Mouse (Mus musculus): ENCODE data around the gene Acsbg1.

Acsbg1 gene

DNA sequence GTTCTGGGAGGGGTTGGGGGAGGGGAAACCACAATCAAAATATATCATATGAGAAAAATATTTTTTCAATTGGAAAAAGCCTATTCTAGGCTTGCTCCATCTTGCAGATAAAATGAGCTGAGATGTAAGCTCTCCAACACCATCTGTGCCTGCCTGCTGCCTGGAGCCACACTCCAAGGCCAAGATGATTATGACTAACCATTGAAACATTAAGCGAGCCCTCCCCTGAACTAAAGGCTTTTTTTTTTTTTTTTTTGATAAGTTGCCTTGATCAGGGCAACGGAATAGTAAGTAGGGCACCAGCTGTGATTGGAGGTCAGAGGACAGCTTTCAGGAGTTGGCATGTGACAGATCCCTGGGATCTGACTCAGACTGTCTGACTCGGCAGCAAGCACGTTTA, 6.8 kb upstream of the Acsbg1 start:
- DNase-seq (ENCODE audit: low read depth, low spot score): no peak

- no peak for DNase-seq (ENCODE audit: low read depth, low spot score)
Observed at GRCm38 (mm10) chr9:54666116-54666515, 4.4 kb upstream of the Acsbg1 start.

DNA sequence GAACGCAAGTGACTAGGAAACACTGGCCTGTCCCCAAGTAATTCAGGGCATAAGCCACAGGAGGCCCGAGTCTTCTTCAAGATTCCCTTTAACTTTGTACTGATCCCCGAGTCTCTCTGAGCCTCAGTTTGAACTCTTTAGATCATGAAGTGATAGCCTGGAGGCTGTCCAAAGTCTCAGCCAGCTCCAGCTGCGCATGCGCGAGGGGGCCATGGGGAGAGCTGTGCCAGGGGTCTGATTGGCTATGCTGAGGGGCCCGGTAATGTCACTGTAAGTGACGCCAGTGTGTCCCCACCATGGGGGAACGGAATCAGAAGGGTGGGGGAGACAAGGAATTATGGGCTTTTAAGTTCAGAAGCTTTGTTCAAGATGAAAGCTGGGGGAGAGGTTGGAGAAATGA, 2.7 kb upstream of the Acsbg1 start:
- DNase-seq (ENCODE audit: low read depth, low spot score): no peak

DNA sequence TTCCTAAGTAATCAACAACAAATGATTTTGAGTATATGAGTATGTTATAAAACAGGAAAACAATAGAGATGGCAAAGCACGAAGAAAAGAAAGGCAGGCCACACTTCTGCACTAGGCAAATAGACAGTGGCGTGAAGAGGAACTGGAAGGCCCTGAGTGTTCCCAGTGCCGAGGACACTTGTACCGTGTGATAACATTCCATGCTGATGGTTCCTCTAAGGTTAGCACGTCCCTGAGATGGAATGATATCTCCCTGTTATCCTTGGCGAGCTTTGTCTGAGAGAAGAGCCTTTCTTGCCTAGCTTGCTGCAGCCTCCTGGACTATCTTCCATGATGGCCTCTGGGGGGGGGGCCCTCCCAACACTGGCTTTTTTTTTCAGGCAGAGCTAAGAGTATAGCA, 2.9 kb downstream of the Acsbg1 start:
- no peak for DNase-seq (ENCODE audit: low read depth, low spot score)

DNA sequence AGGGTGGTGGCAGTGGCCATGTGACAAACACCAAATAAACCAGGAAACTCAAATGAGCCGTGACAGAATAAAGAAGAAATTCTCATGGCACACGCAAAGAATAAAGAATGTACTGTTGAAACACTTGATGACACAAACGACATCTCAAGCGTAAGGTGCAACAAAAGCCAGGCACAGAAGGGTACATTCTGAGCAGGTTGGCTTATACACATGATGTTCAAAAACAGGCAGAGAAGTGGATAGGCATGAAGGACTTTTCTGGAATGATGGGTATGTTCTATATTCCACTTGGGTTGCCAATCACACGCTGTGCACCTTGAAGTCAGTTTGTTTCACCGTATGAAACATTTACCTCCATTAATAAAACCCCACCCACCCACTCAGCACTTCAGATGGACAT, 5.3 kb downstream of the Acsbg1 start:
- no peak for DNase-seq (ENCODE audit: low read depth, low spot score)

GRCm38 (mm10) chr9:54655846-54656245, 5.8 kb downstream of the Acsbg1 start:
- no peak for DNase-seq (ENCODE audit: low read depth, low spot score)

- no peak for DNase-seq (ENCODE audit: low read depth, low spot score)
Observed at GRCm38 (mm10) chr9:54652778-54653177, 8.9 kb downstream of the Acsbg1 start.

GRCm38 (mm10) chr9:54649360-54649759, 12.3 kb downstream of the Acsbg1 start:
- no peak for DNase-seq (ENCODE audit: low read depth, low spot score)

DNA sequence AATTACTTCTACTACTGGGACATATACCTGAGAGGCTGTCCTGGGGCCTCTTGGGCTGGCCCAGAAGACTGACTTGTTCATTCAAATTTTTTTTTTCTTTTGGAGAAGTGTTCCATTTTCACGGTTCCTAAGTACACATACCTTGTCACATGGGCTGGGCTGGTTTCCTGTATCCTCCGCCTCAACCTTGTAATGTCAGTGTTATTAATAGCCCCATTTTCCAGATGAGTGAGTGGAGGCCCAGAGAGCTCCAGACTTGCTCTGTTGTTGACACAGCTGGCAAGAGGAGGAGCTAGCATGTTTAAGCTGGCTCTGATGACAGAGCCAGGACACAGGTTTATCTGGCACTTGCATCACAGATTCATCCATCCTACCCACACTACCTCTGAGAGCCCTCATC, 14.2 kb downstream of the Acsbg1 start:
- DNase-seq (ENCODE audit: low read depth, low spot score): no peak

GRCm38 (mm10) chr9:54646252-54646651, 15.4 kb downstream of the Acsbg1 start:
- DNase-seq (ENCODE audit: low read depth, low spot score): no peak

GRCm38 (mm10) chr9:54645530-54645929, 16.1 kb downstream of the Acsbg1 start:
- no peak for DNase-seq (ENCODE audit: low read depth, low spot score)

DNA sequence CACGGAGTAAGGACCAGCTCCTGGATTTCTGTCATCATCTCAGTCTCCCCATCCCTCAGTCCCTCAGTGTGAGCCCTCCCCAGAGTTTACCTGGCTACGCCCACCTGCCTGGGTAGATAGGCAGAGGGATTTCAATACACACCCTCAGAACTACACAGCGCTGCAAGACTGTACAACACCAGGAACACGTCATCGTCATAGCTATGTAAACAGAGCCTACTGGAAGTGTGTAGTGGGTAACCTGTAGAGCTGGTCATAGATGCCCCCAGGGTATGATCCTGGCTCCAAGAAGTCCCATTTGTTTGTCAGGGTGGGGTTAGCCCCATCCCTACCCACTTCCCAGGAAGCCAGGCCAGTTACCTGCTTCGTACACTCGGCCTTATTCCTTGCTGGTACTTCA, 18.5 kb downstream of the Acsbg1 start:
- DNase-seq (ENCODE audit: low read depth, low spot score): no peak

DNA sequence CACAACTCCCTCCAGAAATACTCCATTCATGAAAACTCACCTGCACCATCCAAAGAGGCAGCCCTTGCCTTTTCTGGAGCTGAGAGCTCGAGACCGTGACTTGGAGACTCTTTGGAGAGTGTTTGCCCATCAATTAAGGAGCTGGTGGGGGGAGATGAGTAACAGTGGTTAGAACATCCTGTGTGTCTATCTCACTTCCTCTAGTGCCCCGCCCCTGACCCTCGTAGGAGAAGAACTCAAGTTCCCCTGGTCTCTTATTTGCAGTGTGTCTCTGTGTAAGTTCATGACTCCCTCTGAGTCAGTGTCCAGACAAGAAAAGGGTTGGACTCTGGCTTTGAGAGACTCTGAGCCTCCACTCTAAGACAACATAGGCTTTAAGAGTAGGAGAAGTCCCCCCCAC, 19.1 kb downstream of the Acsbg1 start:
- no peak for DNase-seq (ENCODE audit: low read depth, low spot score)

DNA sequence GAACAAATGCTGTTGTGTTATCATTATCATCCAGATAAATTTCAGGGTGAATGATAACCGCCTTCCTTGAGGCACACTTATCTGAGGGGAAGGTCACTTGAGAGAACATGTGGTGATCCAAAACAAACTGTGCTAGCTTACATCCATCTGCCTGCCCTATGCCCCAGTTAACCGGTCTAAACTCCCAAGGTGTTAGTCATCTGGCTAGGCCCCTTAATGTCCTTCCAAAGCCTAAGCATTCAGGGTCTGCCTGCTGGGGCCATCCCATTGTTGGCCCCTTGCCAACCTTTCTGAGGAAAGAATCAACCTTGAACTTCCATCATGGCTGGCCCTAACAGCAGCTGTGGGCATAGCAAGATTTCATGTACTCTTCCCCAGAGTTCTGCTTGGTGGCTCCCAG, 19.5 kb downstream of the Acsbg1 start:
- DNase-seq (ENCODE audit: low read depth, low spot score): no peak

DNA sequence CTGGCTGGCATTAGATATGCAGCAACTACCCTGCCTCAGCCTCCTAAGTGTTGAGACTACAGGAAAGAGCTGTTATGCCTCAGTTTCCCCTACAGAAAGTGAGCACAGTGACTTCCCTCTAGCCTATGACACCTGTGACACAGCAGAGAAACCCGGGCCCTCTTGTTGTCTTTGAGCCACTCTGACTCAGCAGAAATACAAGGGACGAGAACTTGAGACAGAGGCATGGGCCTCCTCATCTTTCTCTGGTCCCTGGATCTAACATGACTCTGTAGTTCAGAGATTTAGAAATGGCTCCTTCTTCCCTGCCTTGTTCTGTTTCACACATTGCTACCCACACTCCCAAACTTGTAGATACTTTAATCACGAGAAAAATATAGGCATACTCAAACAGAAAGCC, 20.1 kb downstream of the Acsbg1 start:
- no peak for DNase-seq (ENCODE audit: low read depth, low spot score)

GRCm38 (mm10) chr9:54639192-54639591, 22.5 kb downstream of the Acsbg1 start:
- DNase-seq (ENCODE audit: low read depth, low spot score): no peak

DNA sequence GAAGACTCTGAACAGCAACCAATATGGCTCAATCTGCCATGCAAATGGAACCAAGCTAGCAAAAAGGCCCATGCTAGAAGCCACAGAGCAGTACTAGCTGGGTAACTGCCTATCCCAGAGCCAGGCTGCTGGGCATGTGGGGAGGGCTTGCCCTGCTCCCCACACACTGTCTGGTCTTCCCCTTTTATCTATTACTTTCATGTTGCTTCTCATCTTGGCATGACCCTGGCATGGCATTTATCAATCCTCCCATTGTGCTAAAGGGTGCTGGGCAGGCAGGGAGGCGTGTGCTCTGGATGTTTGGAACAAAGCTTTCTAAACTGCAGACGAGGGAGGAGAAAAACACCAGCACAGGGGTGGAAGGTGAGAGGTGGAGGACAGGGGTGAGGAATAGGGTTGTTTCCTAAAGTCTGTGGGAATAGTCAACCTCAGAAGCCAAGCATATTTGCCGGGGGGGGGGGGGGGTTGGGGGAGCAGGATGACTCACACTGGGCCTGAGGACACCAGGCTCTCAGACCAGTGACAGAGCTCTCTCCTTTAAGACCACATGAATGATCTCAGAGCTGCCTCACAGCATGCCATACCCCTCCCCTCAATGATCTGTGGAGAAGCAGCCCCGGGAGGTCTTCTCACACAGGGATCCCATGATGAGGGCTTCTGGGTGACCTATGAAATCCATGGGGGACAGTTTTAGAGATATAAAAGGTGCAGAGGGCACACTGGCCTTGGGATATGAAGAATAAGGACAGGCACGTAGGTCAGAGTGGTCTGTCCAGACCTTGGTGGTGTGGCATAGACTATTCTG, 24.0 kb downstream of the Acsbg1 start:
- DNase-seq (ENCODE audit: low read depth, low spot score): no peak

- DNase-seq (ENCODE audit: low read depth, low spot score): no peak
Observed at GRCm38 (mm10) chr9:54633401-54633800, 28.3 kb downstream of the Acsbg1 start.

- DNase-seq (ENCODE audit: low read depth, low spot score): no peak
Observed at GRCm38 (mm10) chr9:54630905-54631304, 30.8 kb downstream of the Acsbg1 start.

DNA sequence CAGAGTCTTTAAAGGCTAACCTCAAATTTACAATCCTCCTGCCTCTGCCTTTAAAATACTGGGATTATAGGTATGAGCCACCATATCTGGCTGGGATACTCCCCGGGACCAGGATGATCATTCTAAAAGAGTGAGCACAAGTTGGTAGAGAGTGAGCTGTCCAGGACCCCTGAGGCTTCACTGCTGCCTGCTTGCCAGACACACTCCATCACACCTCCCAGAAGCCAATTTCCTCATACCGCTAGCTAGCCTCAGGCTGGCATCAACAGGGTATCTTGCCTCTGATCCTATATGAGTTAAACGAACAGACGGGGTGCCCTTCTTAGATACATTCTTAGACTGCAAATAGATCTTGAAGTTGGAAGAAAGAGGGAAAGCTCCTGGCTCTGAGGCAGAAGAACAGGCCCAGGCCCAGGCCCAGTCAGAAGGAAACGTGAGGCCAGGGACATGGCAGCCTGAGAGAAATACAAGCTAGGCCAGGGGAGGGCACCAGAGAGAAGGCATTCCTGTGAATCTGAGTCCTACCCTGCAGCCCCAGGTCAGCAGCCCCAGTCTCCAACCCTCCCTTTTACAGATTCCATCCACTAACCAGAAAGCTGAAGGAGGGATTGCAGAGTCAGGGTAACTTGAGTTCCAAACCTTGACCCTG, 31.9 kb downstream of the Acsbg1 start:
- no peak for DNase-seq (ENCODE audit: low read depth, low spot score)

DNA sequence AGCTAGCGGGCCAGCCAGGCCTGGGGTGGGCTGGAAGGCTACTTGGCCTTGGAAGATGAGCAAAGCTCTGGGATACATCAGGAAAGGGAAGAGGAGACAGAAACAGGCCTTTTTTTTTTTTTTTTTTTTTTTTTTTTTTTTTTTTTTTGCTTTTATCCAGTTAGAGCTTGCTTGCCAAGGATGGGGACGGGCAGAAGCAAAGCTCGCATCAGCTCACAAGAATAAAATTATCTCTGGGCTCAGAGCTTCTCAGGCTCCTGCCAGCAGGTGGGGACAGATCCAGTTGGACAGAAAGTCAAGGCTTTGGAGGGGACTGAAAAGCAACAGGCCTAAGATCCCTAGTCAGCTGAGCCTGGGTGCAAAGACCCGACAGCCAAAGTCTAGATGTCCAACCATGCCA, 32.9 kb downstream of the Acsbg1 start:
- DNase-seq (ENCODE audit: low read depth, low spot score): no peak

- DNase-seq (ENCODE audit: low read depth, low spot score): no peak
Observed at GRCm38 (mm10) chr9:54627240-54627639, 34.4 kb downstream of the Acsbg1 start.

DNA sequence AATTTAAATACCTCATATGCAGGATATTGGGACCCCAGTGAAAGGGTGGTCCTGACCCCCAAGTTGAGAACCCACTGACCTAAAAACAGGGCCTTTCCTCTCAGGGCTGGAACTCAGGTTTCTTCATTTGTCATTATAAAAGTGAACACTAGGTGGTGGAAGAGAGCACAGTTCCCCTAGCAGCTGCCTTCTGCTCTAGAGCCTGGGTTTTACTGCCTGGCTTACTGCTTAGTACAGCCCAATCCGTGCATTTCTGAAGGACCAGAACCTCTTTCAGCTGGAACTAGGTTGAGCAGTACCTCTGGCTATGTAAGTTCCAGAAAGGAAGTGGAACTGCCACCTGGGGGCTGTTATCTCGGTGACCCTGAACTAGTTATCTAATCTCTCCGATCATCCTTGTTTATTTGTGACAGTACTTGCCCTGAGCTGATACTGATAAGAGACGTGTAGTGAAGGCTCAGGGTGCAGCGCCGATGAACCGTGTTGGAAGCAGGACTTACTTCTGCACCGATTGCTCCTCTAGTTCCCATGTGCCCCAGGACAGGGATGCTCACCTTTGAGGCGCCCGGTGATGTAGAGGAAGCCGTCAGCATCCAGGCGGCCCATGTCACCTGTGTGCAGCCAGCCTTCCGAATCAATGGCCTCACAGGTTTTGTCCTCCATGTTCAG, 47.4 kb downstream of the Acsbg1 start:
- no peak for DNase-seq (ENCODE audit: low read depth, low spot score)

Measured in skeletal muscle tissue, adult 2 months (tissue).